Mouse (Mus musculus): ENCODE results near the gene Rab28. TPM values are rescaled to one million over a fixed set of nuclear protein-coding genes. Genes with fewer than 3 reads are reported as not detected.

Gene Rab28
- polyA plus RNA-seq, 1 experiment from 2014 or later, result 57.7 TPM

DNA sequence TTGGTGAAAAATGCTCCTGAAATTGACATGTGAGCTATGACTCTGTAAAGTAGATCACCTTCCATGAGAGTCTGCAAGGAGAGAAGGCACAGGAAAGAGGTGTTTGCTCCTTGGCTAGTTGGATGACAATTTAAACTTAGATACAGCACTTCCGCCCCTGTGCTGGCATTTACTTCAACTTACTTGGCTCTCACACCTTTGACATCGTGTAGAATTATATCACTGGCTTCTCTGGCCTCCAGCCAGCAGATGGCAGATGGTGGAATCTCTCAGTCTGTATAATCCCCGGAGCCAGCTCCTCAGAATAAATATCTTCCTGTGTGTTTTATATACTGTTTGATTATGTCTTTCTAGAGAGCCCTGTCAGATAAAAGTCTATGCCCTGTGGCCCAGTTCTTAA is 112.8 kb downstream of the Rab28 start:
- H3K27me3 ChIP-seq (ENCODE audit: control insufficient read depth, insufficient read depth, low read depth, low read length), result no peaks in the 10 kb centered on the region
- no peaks in the 10 kb centered on the region for H3K36me3 ChIP-seq (ENCODE audit: control insufficient read depth, insufficient read depth, low read length)
- H3K4me2 ChIP-seq (ENCODE audit: low read depth, low read length), result no peak overlapping the region
- no peak overlapping the region for H3K4me3 ChIP-seq (ENCODE audit: low read length)
- no peak overlapping the region for H3K9ac ChIP-seq (ENCODE audit: low read length)
- no peak for ATAC-seq (ENCODE audit: low read depth)
- WGBS, result 35% methylated on average over 3 of the region's 3 CpGs
- no peak overlapping the region for H3K27ac ChIP-seq (ENCODE audit: low read length)
- no peaks in the 10 kb centered on the region for H3K4me1 ChIP-seq (replicated peaks; ENCODE audit: control insufficient read depth, insufficient read depth, low read length)
- H3K9me3 ChIP-seq (ENCODE audit: control insufficient read depth, low read length), result no peaks in the 10 kb centered on the region

DNA sequence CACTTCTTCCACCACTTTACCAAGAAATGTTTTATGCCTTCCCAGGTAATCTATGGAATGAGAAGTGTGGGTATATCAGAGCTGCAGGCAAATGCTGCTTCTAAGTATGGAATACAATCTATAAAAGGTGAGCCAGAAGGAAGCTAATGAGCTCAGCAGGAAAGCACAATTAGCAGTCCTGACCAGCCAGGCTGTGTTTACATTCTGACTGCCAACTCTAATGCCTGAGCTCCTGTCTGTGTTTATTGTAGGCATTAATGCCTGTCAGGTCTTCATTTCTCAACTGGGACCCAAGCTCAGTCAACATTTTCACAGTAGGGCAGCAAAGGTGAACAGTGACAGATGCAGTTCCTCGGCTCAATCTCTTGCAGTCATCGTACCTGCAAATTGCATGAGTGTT is 129.9 kb downstream of the Rab28 start:
- H3K4me2 ChIP-seq (ENCODE audit: low read depth, low read length), result no peak overlapping the region
- 27% methylated on average over 2 of the region's 2 CpGs for WGBS
- no peaks in the 10 kb centered on the region for H3K4me1 ChIP-seq (replicated peaks; ENCODE audit: control insufficient read depth, insufficient read depth, low read length)
- no peak overlapping the region for H3K9ac ChIP-seq (ENCODE audit: low read length)
- no peaks in the 10 kb centered on the region for H3K9me3 ChIP-seq (ENCODE audit: control insufficient read depth, low read length)
- H3K27ac ChIP-seq (ENCODE audit: low read length), result no peak overlapping the region
- no peaks in the 10 kb centered on the region for H3K36me3 ChIP-seq (ENCODE audit: control insufficient read depth, insufficient read depth, low read length)
- no peak for ATAC-seq (ENCODE audit: low read depth)
- no peaks in the 10 kb centered on the region for H3K27me3 ChIP-seq (ENCODE audit: control insufficient read depth, insufficient read depth, low read depth, low read length)
- H3K4me3 ChIP-seq (ENCODE audit: low read length), result no peak overlapping the region

Other genes starting within 250 kb of the Rab28 start
- not detected in 2 replicates for gene Nkx3-2, start 56.3 kb upstream of the Rab28 start, polyA plus RNA-seq (2015; fragmentation: Nextera tagmentation; extraction: Ambion mirVana)
- gene Bod1l, start 136.2 kb upstream of the Rab28 start, polyA plus RNA-seq (2015; fragmentation: Nextera tagmentation; extraction: Ambion mirVana), result 20.0 and 20.9 TPM in 2 replicates

All from lung, embryonic 16.5 days (tissue).